Mouse (Mus musculus) myocyte (in vitro differentiated cells): ENCODE measurements around the gene 4933402N03Rik.

Experiments used
- CEBPB ChIP-seq: IDR thresholded peaks from 2 replicates; pipeline ENCODE4 v1.6.1; 2011; ENCODE audit warnings: mild to moderate bottlenecking, moderate library complexity; ENCODE audit not compliant: poor library complexity, insufficient read depth, severe bottlenecking
- E2F4 ChIP-seq: IDR thresholded peaks from one replicate; pipeline ENCODE4 v1.6.1; 2011; ENCODE audit warnings: mild to moderate bottlenecking, control low read depth, moderate library complexity; ENCODE audit not compliant: insufficient read depth
- MAX ChIP-seq: IDR thresholded peaks from one replicate; pipeline ENCODE4 v1.6.1; 2011; ENCODE audit warnings: low read depth, mild to moderate bottlenecking, control low read depth
- MYOD1 ChIP-seq, 3 experiments: IDR thresholded peaks; one replicate each; pipeline ENCODE4 v1.6.1; 2011; ENCODE audit warnings: control low read depth in 2 of 3, low read depth in 2 of 3, mild to moderate bottlenecking in 2 of 3, moderate library complexity in 1 of 3; ENCODE audit not compliant: insufficient read length in 2 of 3, control insufficient read depth in 1 of 3
- POLR2A ChIP-seq: IDR thresholded peaks from one replicate; pipeline ENCODE4 v1.6.1; 2011; ENCODE audit warnings: low read depth, mild to moderate bottlenecking, control low read depth, moderate library complexity; ENCODE audit not compliant: insufficient read length
- POLR2AphosphoS2 ChIP-seq: IDR thresholded peaks from one replicate; pipeline ENCODE4 v1.6.1; 2011; ENCODE audit warnings: low read depth, control low read depth; ENCODE audit not compliant: insufficient read length
- SRF ChIP-seq: IDR thresholded peaks from one replicate; pipeline ENCODE4 v1.6.1; 2011; ENCODE audit warnings: low read depth; ENCODE audit not compliant: control insufficient read depth, insufficient read length
- TCF3 ChIP-seq: IDR thresholded peaks from one replicate; pipeline ENCODE4 v1.6.1; 2011; ENCODE audit warnings: low read depth, control low read depth; ENCODE audit not compliant: insufficient read length
- USF1 ChIP-seq: IDR thresholded peaks from one replicate; pipeline ENCODE4 v1.6.1; 2011; ENCODE audit warnings: low read depth, mild to moderate bottlenecking, control low read depth, moderate library complexity

- TF ChIP-seq SRF, result no peak
- no peak for TF ChIP-seq POLR2A
- TF ChIP-seq USF1, result no peak
- TF ChIP-seq E2F4, result no peak
- no peak for TF ChIP-seq MAX
- TF ChIP-seq TCF3, result no peak
- no peak for TF ChIP-seq MYOD1 (IDR thresholded peaks at IDR 0.05; ENCODE audit: control insufficient read depth in 1 of 3, insufficient read length in 2 of 3, low read depth in 2 of 3)
- no peak for TF ChIP-seq POLR2AphosphoS2
- no peak for TF ChIP-seq CEBPB
Measured at GRCm38 (mm10) chr7:131182685-131183084, 36.6 kb upstream of the 4933402N03Rik start.
